Mouse (Mus musculus) right cerebral cortex, postnatal 14 days (tissue): ENCODE measurements around the gene Pih1d1.
A peak's percentile ranks its signal among the peaks of the same experiment; 100 is the strongest.

Experiments
- DNase-seq: peaks from one replicate; pipeline ENCODE4 v3.0.0; 2022

Gene Pih1d1

GRCm38 (mm10) chr7:45195341-45196175 lies 41.5 kb downstream of the Pih1d1 start:
- DNase-seq: no peak

GRCm38 (mm10) chr7:45196176-45196535 lies 42.1 kb downstream of the Pih1d1 start:
- no peak for DNase-seq

- DNase-seq: no peak
These were observed 42.9 kb downstream of the Pih1d1 start for GRCm38 (mm10) chr7:45196994-45197393.

GRCm38 (mm10) chr7:45198435-45198834 lies 44.3 kb downstream of the Pih1d1 start:
- DNase-seq: peak; percentile 63

- no peak for DNase-seq
These were observed 44.9 kb downstream of the Pih1d1 start for GRCm38 (mm10) chr7:45198961-45199360.

GRCm38 (mm10) chr7:45202654-45203053 lies 48.6 kb downstream of the Pih1d1 start:
- no peak for DNase-seq

GRCm38 (mm10) chr7:45204380-45205143 lies 50.5 kb downstream of the Pih1d1 start, which contains the start of gene Ccdc155:
Gene Ccdc155, minus strand, starts transcription at chr7:45204892.
- DNase-seq: peak; percentile 95

GRCm38 (mm10) chr7:45208260-45208659 lies 54.2 kb downstream of the Pih1d1 start:
- no peak for DNase-seq
